Mouse (Mus musculus) lung, embryonic 16.5 days (tissue): ENCODE results near the gene Fer1l5. TPM values are rescaled to one million over a fixed set of nuclear protein-coding genes. Genes with fewer than 3 reads are reported as not detected.

ENCODE experiments used
- ATAC-seq: fragments of 200-750 bp; cut with Nextera tagmentation; 2 replicates; pipeline ENCODE4 v1.8.0; 2017; ENCODE audit warnings: low read depth, mild to moderate bottlenecking, moderate library complexity
- H3K27ac ChIP-seq: fragments of 300-500 bp; sonication (generic); 2 replicates; pipeline ENCODE4 v1.5.1; 2014; ENCODE audit warnings: mild to moderate bottlenecking, control low read depth, low read length
- H3K27me3 ChIP-seq: fragments of 300-500 bp; sonication (generic); 2 replicates; pipeline ENCODE4 v1.6.1; 2014; ENCODE audit warnings: low read depth, low read length, mixed read lengths; ENCODE audit not compliant: control insufficient read depth, insufficient read depth
- H3K36me3 ChIP-seq: fragments of 300-500 bp; sonication (generic); 2 replicates; pipeline ENCODE4 v1.6.1; 2014; ENCODE audit warnings: low read length; ENCODE audit not compliant: control insufficient read depth, insufficient read depth
- H3K4me1 ChIP-seq: fragments of 300-500 bp; sonication (generic); replicated peaks from 2 replicates; pipeline ENCODE4 v1.6.1; 2014; ENCODE audit warnings: low read length, mixed read lengths; ENCODE audit not compliant: control insufficient read depth, insufficient read depth
- H3K4me2 ChIP-seq: fragments of 300-500 bp; sonication (generic); 2 replicates; pipeline ENCODE4 v1.6.1; 2014; ENCODE audit warnings: low read depth, low read length, control low read depth
- H3K4me3 ChIP-seq: fragments of 300-500 bp; sonication (generic); 2 replicates; pipeline ENCODE4 v1.5.1; 2014; ENCODE audit warnings: mild to moderate bottlenecking, low read length, control low read depth
- H3K9ac ChIP-seq: fragments of 300-500 bp; sonication (generic); 2 replicates; pipeline ENCODE4 v1.6.1; 2014; ENCODE audit warnings: low read length, control low read depth
- H3K9me3 ChIP-seq: fragments of 300-500 bp; sonication (generic); 2 replicates; pipeline ENCODE4 v1.6.1; 2016; ENCODE audit warnings: low read length; ENCODE audit not compliant: control insufficient read depth
- WGBS: fragments of 180-500 bp; shearing (Covaris S2); extraction: QIAGEN DNeasy Blood & Tissue Kit; methylation state at CpG from one replicate; pipeline ENCODE4 v1.1.7; 2014; 5-methylcytosine and 5-hydroxymethylcytosine counted together
- polyA plus RNA-seq: library from polyadenylated mRNA; unstranded; fragments of >200 nt; fragmentation: Nextera tagmentation; extraction: Ambion mirVana; gene quantifications from 2 replicates; pipeline ENCODE4 v1.2.1, GENCODE M21; 2015

Fer1l5 gene
- polyA plus RNA-seq: 0.88 and 1.1 TPM in 2 replicates

DNA sequence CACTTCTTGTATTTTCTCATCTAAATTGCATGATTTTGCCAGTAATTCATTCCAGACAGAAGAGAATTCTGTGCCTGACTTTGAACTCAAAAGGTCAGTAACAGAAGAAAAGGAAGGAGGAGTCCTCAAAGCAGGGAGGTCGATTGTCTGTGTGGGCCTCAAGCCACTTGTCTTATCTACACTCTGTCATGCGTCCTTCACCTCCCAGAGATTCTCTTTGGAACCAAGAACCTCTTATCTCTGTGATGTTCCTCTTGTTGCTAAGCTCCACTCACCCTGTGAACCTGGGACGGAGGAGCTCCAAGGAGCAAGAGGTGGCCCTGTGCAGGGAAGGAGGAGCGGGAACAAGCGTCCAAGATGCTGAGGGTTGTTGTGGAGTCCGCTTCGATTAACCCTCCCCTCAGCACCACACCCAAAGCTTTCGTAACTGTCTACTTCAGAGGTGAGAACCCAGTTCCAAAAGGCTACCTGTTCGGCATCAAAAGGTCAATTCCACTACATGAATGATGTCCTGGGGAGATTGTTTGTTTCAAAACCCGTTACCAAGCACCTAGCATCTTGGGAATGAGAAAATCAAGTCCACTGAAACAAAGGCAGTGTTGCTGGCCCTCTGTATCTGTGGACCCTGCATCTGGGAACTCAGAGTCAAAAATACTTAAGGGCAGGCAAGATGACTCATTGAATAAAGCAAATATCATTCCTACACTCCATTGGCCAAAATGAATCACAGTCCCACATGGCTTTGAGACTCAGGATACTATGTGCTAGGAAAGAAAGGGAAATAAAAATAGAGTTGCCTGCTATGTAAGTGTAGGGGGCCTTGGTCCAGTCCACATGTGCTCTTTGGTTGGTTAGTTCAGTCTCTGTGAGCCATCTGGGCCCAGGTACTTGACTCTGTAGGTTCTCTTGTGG lies at the start of gene Fer1l5:
TSS of gene Fer1l5 (plus strand) at position 358 of the 912 bp plus-strand sequence.
- no peak within 1 kb of the TSS for H3K4me3 ChIP-seq
- no peak within 1 kb of the TSS for H3K9ac ChIP-seq
- no peak for ATAC-seq
- peaks cover 9% of the 10 kb centered on the region for H3K4me1 ChIP-seq
- WGBS: 59% methylated on average over 10 of the region's 10 CpGs
- no peaks in the 10 kb centered on the region for H3K9me3 ChIP-seq
- no peak within 1 kb of the TSS for H3K27ac ChIP-seq
- H3K36me3 ChIP-seq: no peaks in the 10 kb centered on the region
- no peak within 1 kb of the TSS for H3K4me2 ChIP-seq
- H3K27me3 ChIP-seq: no peaks in the 10 kb centered on the region

DNA sequence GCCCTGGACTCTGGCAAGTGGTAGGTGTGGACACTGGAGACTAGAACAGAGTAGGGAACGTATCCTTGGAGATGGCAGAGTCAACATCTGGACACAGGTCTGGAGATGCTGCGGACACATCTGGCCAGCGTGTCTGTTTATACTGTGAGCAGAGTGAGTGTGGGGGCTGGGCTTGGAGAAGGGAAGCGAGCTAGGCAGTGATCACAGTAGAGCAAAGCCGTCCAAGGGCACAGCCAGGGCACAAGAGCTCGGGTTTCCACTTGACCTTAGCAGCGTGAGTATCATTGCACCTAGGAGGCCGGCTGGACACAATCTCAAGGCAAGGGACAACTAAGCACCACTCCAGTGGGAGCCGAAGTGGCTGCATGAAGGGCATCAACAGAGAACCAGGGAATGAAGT lies 49.0 kb upstream of the Fer1l5 start:
- peak; percentile 10; the same call in 1 of the 2 replicates for ATAC-seq
- WGBS: 20% methylated on average over 9 of the region's 9 CpGs
- no peaks in the 10 kb centered on the region; the same call in 1 of the 2 replicates for H3K36me3 ChIP-seq

DNA sequence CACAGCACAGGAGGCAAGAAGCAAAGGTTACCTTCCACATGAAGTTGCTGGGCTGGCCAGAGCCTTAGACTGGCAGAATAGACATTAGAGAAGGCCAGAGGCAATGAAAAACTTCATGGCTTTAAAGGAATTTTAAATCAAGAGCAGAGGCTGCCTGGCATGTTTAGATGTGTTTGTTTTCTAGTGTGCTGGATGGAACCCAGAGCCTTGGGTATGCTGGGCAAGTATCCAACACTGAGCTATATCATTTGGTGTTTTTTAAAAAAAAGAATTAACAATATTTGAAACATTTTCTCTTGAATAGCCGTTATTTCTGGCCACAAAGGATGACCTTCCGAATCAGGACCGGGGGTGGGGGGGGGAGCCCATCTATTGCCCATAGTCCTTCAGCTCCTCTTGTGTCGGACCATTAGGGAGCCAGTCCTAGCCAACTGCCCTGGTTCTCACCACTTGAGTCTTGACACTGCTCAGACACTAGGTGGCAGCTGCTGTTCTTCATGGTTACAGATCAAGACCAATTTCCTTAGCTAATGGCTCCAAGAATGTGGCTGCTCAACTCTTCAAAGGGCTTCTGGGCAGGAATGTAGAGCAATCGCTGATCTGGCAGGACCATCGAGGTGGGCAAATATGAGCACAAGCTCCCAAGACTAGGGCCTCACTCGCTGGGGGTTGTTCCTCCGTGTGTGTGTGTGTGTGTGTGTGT lies 48.2 kb upstream of the Fer1l5 start:
- 22% methylated on average over 8 of the region's 8 CpGs for WGBS

More for the DNA sequence above, 49.0 kb upstream of the Fer1l5 start:
- Histone ChIP-seq H3K4me2 (no peak overlapping the region), H3K27me3 (no peaks in the 10 kb centered on the region), H3K9ac (no peak overlapping the region), H3K4me1 (peaks cover 4% of the 10 kb centered on the region; the same call in 1 of the 2 replicates), H3K9me3 (no peaks in the 10 kb centered on the region), H3K4me3 (no peak overlapping the region), H3K27ac (no peak overlapping the region)

DNA sequence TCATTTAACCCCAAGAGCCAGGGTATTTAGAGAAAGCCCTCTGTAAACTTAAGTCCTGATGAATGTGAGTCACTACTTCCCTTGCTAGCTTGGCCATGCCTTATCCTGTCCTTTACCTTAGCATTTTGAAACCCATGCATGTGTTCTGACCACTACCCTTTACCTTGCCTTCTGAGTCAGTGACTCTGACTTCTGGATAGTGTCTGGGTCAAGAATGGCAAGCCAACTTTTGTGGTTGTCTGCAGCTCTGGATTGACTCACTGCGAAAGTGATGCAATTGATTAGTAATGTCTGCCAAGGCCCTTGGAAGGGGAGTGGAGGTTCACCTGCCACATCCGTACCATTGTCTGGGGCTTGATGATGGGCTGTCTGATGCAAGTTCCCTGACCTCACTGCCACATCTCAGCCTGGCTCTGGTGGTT lies 46.2 kb upstream of the Fer1l5 start:
- 80% methylated on average over 2 of the region's 2 CpGs for WGBS
- Histone ChIP-seq H3K36me3 (peaks cover 3% of the 10 kb centered on the region; the same call in 1 of the 2 replicates), H3K4me1 (peaks cover 4% of the 10 kb centered on the region; the same call in 1 of the 2 replicates), H3K4me2 (no peak overlapping the region), H3K9me3 (no peaks in the 10 kb centered on the region), H3K4me3 (no peak overlapping the region), H3K27me3 (no peaks in the 10 kb centered on the region), H3K27ac (no peak overlapping the region), H3K9ac (no peak overlapping the region)
- ATAC-seq: no peak

More for the DNA sequence above, 48.2 kb upstream of the Fer1l5 start:
- H3K9ac ChIP-seq: no peak overlapping the region
- no peaks in the 10 kb centered on the region for H3K9me3 ChIP-seq
- H3K4me1 ChIP-seq: peaks cover 4% of the 10 kb centered on the region; the same call in 1 of the 2 replicates
- H3K27me3 ChIP-seq: no peaks in the 10 kb centered on the region
- H3K27ac ChIP-seq: no peak overlapping the region
- H3K4me2 ChIP-seq: no peak overlapping the region
- ATAC-seq: peak; percentile 76
- H3K4me3 ChIP-seq: no peak overlapping the region
- no peaks in the 10 kb centered on the region; the same call in 1 of the 2 replicates for H3K36me3 ChIP-seq

DNA sequence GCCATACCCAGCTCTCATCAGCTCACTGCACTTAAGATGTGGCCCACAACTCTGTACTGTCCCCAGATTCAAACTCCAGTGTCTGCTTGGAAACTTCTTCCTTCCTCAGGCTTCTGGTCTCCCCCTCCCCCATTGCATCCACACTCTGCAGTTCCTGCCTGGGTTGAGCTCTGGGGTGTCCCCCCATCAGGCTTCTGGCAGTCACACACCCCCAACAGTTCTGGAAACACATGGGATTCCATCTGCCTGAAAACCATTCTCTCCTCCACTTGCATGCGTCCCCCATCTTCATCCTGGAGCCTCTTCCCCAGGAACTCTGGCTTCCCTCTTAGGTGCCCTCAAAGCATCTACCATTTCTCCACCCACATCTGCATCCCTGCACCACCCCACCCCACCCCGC lies 45.3 kb upstream of the Fer1l5 start:
- no peak overlapping the region for H3K4me3 ChIP-seq
- no peak overlapping the region for H3K4me2 ChIP-seq
- no peak overlapping the region for H3K27ac ChIP-seq
- H3K9ac ChIP-seq: no peak overlapping the region
- WGBS: 91% methylated on average over 2 of the region's 2 CpGs
- H3K27me3 ChIP-seq: no peaks in the 10 kb centered on the region
- H3K36me3 ChIP-seq: peaks cover 3% of the 10 kb centered on the region; the same call in 1 of the 2 replicates
- peaks cover 4% of the 10 kb centered on the region; the same call in 1 of the 2 replicates for H3K4me1 ChIP-seq
- ATAC-seq: no peak
- no peaks in the 10 kb centered on the region for H3K9me3 ChIP-seq

DNA sequence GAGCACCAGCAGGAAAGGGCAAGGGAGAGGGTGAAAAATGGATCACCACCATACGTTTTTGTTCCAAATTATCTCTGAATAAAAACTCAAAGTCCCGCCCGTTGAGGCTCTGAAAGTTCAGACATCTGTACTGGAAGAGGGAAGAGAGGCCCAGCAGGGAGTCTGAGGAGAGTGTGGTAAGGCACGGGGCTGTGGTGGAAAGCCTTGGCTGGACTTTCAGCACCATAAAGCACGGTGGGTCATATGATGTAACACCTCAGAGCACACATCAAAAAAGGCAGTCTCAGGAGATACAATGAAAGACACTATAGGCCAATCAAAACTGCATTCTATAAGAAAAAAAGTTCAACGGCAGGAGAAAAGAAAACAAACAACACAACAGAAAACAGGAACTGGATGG lies 40.3 kb upstream of the Fer1l5 start:
- Histone ChIP-seq H3K27me3 (no peaks in the 10 kb centered on the region), H3K9ac (no peak overlapping the region), H3K36me3 (peaks cover 14% of the 10 kb centered on the region), H3K4me3 (no peak overlapping the region), H3K4me1 (no peaks in the 10 kb centered on the region), H3K27ac (no peak overlapping the region), H3K4me2 (no peak overlapping the region), H3K9me3 (no peaks in the 10 kb centered on the region)
- WGBS: 73% methylated on average over 6 of the region's 6 CpGs
- no peak for ATAC-seq

DNA sequence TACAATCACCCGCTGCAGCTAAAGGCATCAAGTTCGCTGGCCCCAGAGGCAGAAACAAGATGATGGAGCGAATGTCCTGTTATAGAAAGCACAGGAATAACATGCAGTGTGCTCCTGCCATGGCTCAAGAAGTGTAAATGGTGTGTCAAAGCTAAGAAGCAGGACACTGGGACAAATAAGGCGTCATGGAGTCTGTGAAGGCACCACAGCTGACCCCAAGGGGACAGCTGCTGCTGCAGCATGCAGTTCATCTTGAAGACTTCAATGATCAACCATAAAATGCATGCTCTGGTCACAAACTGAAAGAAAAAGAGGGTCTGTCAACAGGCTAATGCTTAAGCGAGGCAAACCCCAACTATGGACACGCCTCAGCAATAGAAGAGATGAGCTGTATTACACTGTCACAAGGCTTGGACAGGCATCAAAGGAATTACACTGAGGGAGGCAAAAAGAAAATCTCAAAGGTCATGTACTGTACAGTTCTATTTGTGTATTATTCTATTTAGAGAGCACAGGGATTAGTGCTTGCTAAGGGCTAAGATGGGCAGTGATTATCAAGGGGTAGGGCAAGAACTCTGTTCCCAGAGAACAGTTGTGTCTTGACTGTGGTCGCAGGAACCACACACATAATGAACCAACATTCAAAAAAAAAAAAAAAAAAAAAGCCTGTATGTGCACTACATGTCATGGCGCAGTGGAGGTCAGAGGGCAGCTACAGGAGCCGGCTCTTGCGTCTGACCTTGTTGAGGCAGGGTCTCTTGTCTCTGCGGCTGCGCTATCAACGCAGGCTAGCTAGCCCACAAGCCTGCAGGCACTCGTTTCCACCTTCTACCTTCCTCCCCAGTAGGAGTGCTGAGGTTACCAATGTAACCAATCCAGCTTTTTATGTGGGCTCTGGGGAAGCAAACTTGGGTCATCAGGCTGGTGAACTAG lies 38.9 kb upstream of the Fer1l5 start:
- 74% methylated on average over 14 of the region's 14 CpGs for WGBS
- ATAC-seq: no peak
- Histone ChIP-seq H3K36me3 (peaks cover 27% of the 10 kb centered on the region), H3K4me3 (no peak overlapping the region), H3K27ac (no peak overlapping the region), H3K9ac (no peak overlapping the region), H3K4me2 (no peak overlapping the region), H3K27me3 (no peaks in the 10 kb centered on the region), H3K9me3 (no peaks in the 10 kb centered on the region), H3K4me1 (no peaks in the 10 kb centered on the region)

DNA sequence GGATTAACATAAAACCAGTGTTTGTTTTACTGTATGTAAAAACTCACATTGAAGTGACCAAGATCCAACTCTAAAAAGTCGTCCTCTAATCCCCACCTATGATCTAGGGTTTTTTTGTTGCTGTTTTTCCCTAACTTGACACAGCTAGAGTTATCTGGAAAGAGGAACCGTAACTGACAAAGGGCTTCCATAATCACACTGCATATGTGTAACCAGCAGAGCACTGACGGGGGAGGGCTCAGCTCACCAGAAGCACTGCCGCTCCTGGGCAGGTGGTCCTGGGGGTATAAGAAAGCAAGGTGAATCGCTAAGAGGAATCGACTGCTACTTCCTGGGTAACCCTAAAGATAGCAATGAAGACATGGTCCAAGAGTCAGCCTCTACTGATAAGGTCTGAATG lies 29.5 kb upstream of the Fer1l5 start:
- no peak overlapping the region for H3K27ac ChIP-seq
- no peak overlapping the region for H3K9ac ChIP-seq
- no peak overlapping the region for H3K4me2 ChIP-seq
- H3K9me3 ChIP-seq: no peaks in the 10 kb centered on the region
- no peak for ATAC-seq
- no peak overlapping the region for H3K4me3 ChIP-seq
- H3K36me3 ChIP-seq: peaks cover 65% of the 10 kb centered on the region
- 92% methylated on average over 6 of the region's 6 CpGs for WGBS
- no peaks in the 10 kb centered on the region for H3K4me1 ChIP-seq
- H3K27me3 ChIP-seq: no peaks in the 10 kb centered on the region
